Mouse (Mus musculus) forebrain, embryonic 12.5 days (tissue): ENCODE results near the gene Mfsd6l. TPM values are rescaled to one million over a fixed set of nuclear protein-coding genes. Genes with fewer than 3 reads are reported as not detected.

Experiments
- ATAC-seq: fragments of 200-750 bp; cut with Nextera tagmentation; 2 replicates; pipeline ENCODE4 v1.8.0; 2017; ENCODE audit warnings: moderate TSS enrichment; ENCODE audit not compliant: low FRiP score
- H3K27ac ChIP-seq: fragments of 300-500 bp; sonication (generic); 2 replicates; pipeline ENCODE4 v1.5.1; 2016; ENCODE audit warnings: mild to moderate bottlenecking
- H3K27me3 ChIP-seq: fragments of 300-500 bp; sonication (generic); 2 replicates; pipeline ENCODE4 v1.6.1; 2016; ENCODE audit warnings: mild to moderate bottlenecking
- H3K36me3 ChIP-seq: fragments of 300-500 bp; sonication (generic); replicated peaks from 2 replicates; pipeline ENCODE4 v1.6.1; 2016; ENCODE audit warnings: mild to moderate bottlenecking
- H3K4me1 ChIP-seq: fragments of 300-500 bp; sonication (generic); 2 replicates; pipeline ENCODE4 v1.6.1; 2016
- H3K4me2 ChIP-seq: fragments of 300-500 bp; sonication (generic); 2 replicates; pipeline ENCODE4 v1.6.1; 2016; ENCODE audit warnings: mild to moderate bottlenecking, moderate library complexity
- H3K4me3 ChIP-seq: fragments of 300-500 bp; sonication (generic); replicated peaks from 2 replicates; pipeline ENCODE4 v1.5.1; 2016; ENCODE audit warnings: mild to moderate bottlenecking
- H3K9ac ChIP-seq: fragments of 300-500 bp; sonication (generic); 2 replicates; pipeline ENCODE4 v1.6.1; 2016; ENCODE audit warnings: mild to moderate bottlenecking
- H3K9me3 ChIP-seq: fragments of 300-500 bp; sonication (generic); 2 replicates; pipeline ENCODE4 v1.6.1; 2016
- WGBS: fragments of 180-500 bp; shearing (Covaris S2); methylation state at CpG from one replicate; pipeline ENCODE4 v1.1.7; 2016; 5-methylcytosine and 5-hydroxymethylcytosine counted together
- polyA plus RNA-seq: library from polyadenylated mRNA; unstranded; fragments of >200 nt; fragmentation: Nextera tagmentation; extraction: Ambion mirVana; gene quantifications from 2 replicates; pipeline ENCODE4 v1.2.1, GENCODE M21; 2016

The Mfsd6l gene
- polyA plus RNA-seq, 1 experiment from 2014 or later: not detected

DNA sequence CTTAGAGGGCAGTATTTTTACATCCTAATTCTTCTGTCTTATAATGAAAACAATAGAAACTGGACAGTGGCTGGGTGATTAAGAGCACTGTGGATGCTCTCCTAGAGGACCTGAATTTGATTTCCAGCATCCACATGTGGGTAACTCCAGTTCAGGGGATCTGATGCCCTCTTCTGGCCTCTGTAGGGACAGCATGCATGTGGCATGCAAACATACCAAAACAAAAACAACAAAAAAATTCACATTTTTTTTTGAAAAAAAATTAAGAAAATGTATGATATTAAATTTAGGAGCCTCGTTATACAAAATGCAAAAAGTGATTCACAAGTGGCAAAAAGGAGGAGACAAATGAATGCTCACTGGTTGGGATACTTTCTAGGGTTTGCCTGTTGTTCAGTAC, 3.6 kb downstream of the Mfsd6l start:
- 38% methylated on average over 1 of the region's 1 CpGs for WGBS

GRCm38 (mm10) chr11:68561957-68562950, 6.3 kb downstream of the Mfsd6l start:
- Histone ChIP-seq H3K4me1 (0 out of 2 replicates have a peak, but pooled peaks cover 3% of the 10 kb centered on the region), H3K9me3 (no peaks in the 10 kb centered on the region), H3K36me3 (no peaks in the 10 kb centered on the region), H3K9ac (no peak overlapping the region), H3K4me2 (no peak overlapping the region), H3K27ac (no peak overlapping the region), H3K27me3 (peaks cover 4% of the 10 kb centered on the region), H3K4me3 (no peak overlapping the region)
- 83% methylated on average over 11 of the region's 11 CpGs for WGBS
- ATAC-seq: no peak

More for the DNA sequence above, 3.6 kb downstream of the Mfsd6l start:
- no peak overlapping the region for H3K4me2 ChIP-seq
- H3K36me3 ChIP-seq: no peaks in the 10 kb centered on the region
- 0 out of 2 replicates have a peak, but pooled peaks cover 6% of the 10 kb centered on the region for H3K4me1 ChIP-seq
- H3K9ac ChIP-seq: no peak overlapping the region
- no peak overlapping the region for H3K27ac ChIP-seq
- ATAC-seq: no peak
- no peaks in the 10 kb centered on the region for H3K9me3 ChIP-seq
- peaks cover 19% of the 10 kb centered on the region for H3K27me3 ChIP-seq
- no peak overlapping the region for H3K4me3 ChIP-seq

- Histone ChIP-seq H3K9ac (no peak overlapping the region), H3K4me1 (0 out of 2 replicates have a peak, but pooled peaks cover 3% of the 10 kb centered on the region), H3K27me3 (peaks cover 8% of the 10 kb centered on the region), H3K36me3 (no peaks in the 10 kb centered on the region), H3K4me3 (no peak overlapping the region), H3K4me2 (no peak overlapping the region), H3K27ac (no peak overlapping the region), H3K9me3 (no peaks in the 10 kb centered on the region)
- WGBS: 87% methylated on average over 13 of the region's 13 CpGs
- ATAC-seq: no peak
These were observed 8.5 kb downstream of the Mfsd6l start for GRCm38 (mm10) chr11:68564356-68565031.

DNA sequence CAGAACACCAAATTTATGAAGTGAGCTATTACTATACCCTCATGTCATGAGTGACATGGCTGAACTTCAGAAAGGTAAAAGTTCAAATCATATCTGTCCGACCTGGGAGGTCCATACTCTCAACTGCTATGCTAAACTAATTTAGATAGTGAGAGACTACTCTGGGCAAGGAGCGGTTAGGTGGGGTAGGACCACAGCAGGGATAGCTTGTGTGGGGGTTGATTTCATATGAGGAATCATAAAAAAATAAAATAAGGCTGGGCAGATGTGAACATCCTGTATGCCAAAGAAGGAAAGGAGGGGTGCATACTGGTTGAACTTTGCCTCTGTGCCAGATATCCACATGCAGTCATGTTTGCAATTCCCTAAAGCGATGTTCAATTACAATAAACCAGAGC, 9.0 kb downstream of the Mfsd6l start:
- WGBS: 92% methylated on average over 3 of the region's 3 CpGs

DNA sequence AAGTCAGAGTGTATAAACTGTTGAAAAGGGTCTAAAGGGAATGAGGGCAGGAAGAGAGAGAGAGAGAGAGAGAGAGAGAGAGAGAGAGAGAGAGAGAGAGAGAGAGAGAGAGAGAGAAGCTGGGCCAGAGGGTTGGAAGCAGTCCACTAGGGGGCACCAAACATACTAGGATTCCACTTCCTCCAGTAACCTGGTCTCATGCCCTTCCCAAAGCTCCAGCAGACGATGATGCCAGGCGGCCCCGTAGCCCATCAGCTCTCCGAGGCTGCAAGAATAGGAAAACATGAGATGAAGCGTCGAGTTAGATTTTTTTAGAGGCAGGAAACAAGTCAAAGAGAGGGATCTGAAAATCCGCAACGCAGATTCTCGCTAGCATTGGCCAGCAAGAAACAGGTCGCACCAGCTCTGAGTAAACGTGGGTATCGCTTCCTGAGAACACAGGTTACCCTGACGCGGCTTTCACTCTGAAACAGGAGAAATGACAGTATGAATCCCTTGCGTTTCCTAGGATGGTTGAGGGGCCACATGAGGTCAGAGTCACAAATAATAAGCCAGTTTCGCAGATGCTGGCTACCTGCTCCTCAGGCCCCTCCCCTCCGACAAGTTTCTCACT, 10.6 kb downstream of the Mfsd6l start:
- ATAC-seq: no peak
- Histone ChIP-seq H3K4me2 (peak overlapping the region; percentile 59), H3K27ac (no peak overlapping the region), H3K4me3 (peak overlapping the region; percentile 25), H3K9ac (no peak overlapping the region), H3K9me3 (no peaks in the 10 kb centered on the region), H3K36me3 (no peaks in the 10 kb centered on the region), H3K27me3 (peaks cover 8% of the 10 kb centered on the region), H3K4me1 (0 out of 2 replicates have a peak, but pooled peaks cover 3% of the 10 kb centered on the region)
- 19% methylated on average over 17 of the region's 17 CpGs for WGBS

More for the DNA sequence above, 9.0 kb downstream of the Mfsd6l start:
- Histone ChIP-seq H3K36me3 (no peaks in the 10 kb centered on the region), H3K4me2 (no peak overlapping the region), H3K27me3 (peaks cover 8% of the 10 kb centered on the region), H3K9ac (no peak overlapping the region), H3K4me3 (no peak overlapping the region), H3K9me3 (no peaks in the 10 kb centered on the region), H3K4me1 (0 out of 2 replicates have a peak, but pooled peaks cover 3% of the 10 kb centered on the region), H3K27ac (no peak overlapping the region)
- ATAC-seq: no peak

DNA sequence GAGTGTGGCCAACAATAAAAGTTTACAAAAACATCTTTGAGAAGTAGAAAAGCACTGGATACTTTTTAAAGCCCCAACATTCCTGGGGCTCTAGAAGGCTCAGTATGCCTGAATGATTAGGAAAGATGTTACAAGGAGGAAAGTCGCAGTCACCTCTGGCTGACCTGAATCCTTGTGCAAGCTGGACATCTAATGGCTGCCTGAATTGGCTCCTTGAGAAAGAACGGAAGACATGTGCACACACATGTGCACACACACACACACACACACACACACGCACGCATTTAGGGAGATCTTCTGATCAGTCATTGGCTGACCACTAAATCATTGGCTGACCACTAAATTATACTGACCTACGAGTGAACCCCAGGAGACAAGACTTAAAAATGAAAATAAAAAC, 14.9 kb downstream of the Mfsd6l start:
- Histone ChIP-seq H3K4me1 (0 out of 2 replicates have a peak, but pooled peaks cover 3% of the 10 kb centered on the region), H3K27ac (no peak overlapping the region), H3K27me3 (peaks cover 8% of the 10 kb centered on the region), H3K4me3 (no peak overlapping the region), H3K9me3 (no peaks in the 10 kb centered on the region), H3K36me3 (no peaks in the 10 kb centered on the region), H3K4me2 (no peak overlapping the region), H3K9ac (no peak overlapping the region)
- 89% methylated on average over 5 of the region's 5 CpGs for WGBS
- no peak for ATAC-seq

DNA sequence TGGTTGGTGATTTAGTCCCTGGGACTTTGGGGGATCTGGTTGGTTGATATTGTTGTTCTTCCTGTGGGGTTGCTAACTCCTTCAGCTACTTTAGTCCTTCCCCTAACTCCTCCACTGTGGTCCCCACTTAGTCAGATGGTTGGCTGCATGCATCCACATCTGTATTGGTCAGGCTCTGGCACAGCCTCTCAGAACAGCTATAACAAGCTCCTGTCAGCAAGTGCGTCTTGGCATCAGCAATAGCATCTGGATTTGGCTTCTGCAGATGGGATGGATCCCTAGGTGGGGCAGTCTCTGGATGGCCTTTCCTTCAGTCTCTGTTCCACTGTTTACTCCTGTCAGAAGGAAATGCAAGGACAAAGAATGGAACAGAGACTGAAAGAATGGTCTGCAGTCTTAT, 21.1 kb downstream of the Mfsd6l start:
- Histone ChIP-seq H3K4me1 (peaks cover 21% of the 10 kb centered on the region), H3K9me3 (no peaks in the 10 kb centered on the region), H3K9ac (no peak overlapping the region), H3K27ac (no peak overlapping the region), H3K36me3 (no peaks in the 10 kb centered on the region), H3K4me3 (no peak overlapping the region), H3K27me3 (0 out of 2 replicates have a peak, but pooled peaks cover 3% of the 10 kb centered on the region), H3K4me2 (no peak overlapping the region)
- WGBS: 77% methylated on average over 1 of the region's 1 CpGs
- ATAC-seq: no peak

GRCm38 (mm10) chr11:68579462-68579881, 23.5 kb downstream of the Mfsd6l start:
- no peak for ATAC-seq
- WGBS: 21% methylated on average over 9 of the region's 9 CpGs
- Histone ChIP-seq H3K4me1 (peaks cover 21% of the 10 kb centered on the region), H3K9me3 (no peaks in the 10 kb centered on the region), H3K27ac (peak overlapping the region; percentile 36; the same call in 1 of the 2 replicates), H3K4me2 (peak overlapping the region; percentile 17; the same call in 1 of the 2 replicates), H3K27me3 (0 out of 2 replicates have a peak, but pooled peaks cover 3% of the 10 kb centered on the region), H3K4me3 (no peak overlapping the region), H3K9ac (no peak overlapping the region), H3K36me3 (no peaks in the 10 kb centered on the region)

DNA sequence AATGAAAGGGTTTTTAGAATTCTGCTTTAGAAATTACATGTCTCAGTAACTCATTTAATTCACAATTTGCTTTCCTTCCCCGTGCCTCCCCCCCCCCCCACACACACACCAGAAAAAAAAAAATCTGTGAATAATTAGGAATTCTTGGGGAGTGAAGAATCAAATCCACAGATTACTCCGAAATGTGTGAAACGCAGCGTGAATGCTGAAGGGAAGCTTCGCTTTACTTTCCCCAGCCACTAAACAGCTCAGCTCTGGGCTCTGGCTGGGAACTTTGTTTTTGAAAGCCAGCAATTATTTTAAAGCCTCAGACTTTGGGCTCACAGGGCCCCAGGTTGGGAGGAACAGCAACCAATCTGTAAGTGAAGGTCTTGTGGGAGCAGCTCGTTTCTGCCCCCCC, 24.6 kb downstream of the Mfsd6l start:
- H3K9ac ChIP-seq: no peak overlapping the region
- no peak overlapping the region for H3K27ac ChIP-seq
- H3K4me2 ChIP-seq: no peak overlapping the region
- H3K4me3 ChIP-seq: no peak overlapping the region
- no peaks in the 10 kb centered on the region for H3K36me3 ChIP-seq
- WGBS: 21% methylated on average over 6 of the region's 6 CpGs
- H3K9me3 ChIP-seq: no peaks in the 10 kb centered on the region
- peaks cover 21% of the 10 kb centered on the region for H3K4me1 ChIP-seq
- H3K27me3 ChIP-seq: 0 out of 2 replicates have a peak, but pooled peaks cover 3% of the 10 kb centered on the region
- ATAC-seq: no peak

- Histone ChIP-seq H3K4me2 (no peak overlapping the region), H3K4me1 (peaks cover 18% of the 10 kb centered on the region)
- ATAC-seq: no peak
These were observed 27.2 kb downstream of the Mfsd6l start for GRCm38 (mm10) chr11:68583225-68583624.

DNA sequence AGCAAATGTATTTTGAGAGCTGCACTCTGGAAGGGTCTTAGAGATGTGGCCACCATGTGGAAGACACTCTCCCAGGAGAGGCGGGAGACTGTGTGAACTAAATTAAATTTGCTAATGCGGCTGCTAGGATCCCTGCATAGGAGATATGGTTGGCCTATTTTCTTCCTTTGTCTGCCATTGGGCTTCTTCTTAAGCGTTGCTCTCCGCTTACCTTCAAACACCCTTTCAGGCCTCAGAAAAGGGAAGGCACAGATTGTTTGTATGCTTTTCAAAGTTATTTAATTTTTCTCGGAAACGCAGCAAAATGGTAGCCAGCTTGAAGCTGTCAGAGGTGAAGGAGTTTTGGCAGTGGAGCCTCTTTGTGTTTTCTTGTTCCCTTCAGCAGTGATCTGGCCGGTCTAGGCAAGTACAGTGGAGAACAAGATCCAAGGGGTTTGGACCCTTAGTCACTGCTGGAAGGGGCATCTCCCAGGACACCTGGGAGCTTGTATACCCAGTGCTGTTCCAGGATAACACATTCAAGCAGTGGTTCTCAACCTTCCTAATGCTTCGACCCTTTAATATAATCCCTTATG, 28.0 kb downstream of the Mfsd6l start:
- ATAC-seq: no peak
- no peaks in the 10 kb centered on the region for H3K9me3 ChIP-seq
- H3K9ac ChIP-seq: no peak overlapping the region
- no peak overlapping the region for H3K4me3 ChIP-seq
- H3K27ac ChIP-seq: no peak overlapping the region
- H3K27me3 ChIP-seq: no peaks in the 10 kb centered on the region
- H3K4me1 ChIP-seq: peaks cover 18% of the 10 kb centered on the region
- no peaks in the 10 kb centered on the region for H3K36me3 ChIP-seq
- H3K4me2 ChIP-seq: no peak overlapping the region
- WGBS: 76% methylated on average over 8 of the region's 8 CpGs

More at GRCm38 (mm10) chr11:68583225-68583624, 27.2 kb downstream of the Mfsd6l start:
- Histone ChIP-seq H3K9me3 (no peaks in the 10 kb centered on the region), H3K27ac (no peak overlapping the region), H3K27me3 (0 out of 2 replicates have a peak, but pooled peaks cover 3% of the 10 kb centered on the region), H3K9ac (no peak overlapping the region), H3K36me3 (no peaks in the 10 kb centered on the region), H3K4me3 (no peak overlapping the region)
- WGBS: 80% methylated on average over 13 of the region's 13 CpGs
